Mouse (Mus musculus) ES-E14 (cell line): ENCODE data around the gene Grk5.

Source experiments
- HCFC1 ChIP-seq: IDR thresholded peaks from 2 replicates; pipeline ENCODE4 v1.6.1; 2012; ENCODE audit warnings: low read length, inconsistent platforms, borderline replicate concordance; ENCODE audit not compliant: insufficient read depth
- MAFK ChIP-seq: IDR thresholded peaks from 2 replicates; pipeline ENCODE4 v1.6.1; 2014; ENCODE audit warnings: mild to moderate bottlenecking, low read depth, low read length, inconsistent platforms; ENCODE audit not compliant: insufficient read depth
- ZC3H11A ChIP-seq: IDR thresholded peaks from 2 replicates; pipeline ENCODE4 v1.6.1; 2012; ENCODE audit warnings: low read depth, mild to moderate bottlenecking, inconsistent platforms, low read length, borderline replicate concordance
- ZNF384 ChIP-seq: IDR thresholded peaks from 2 replicates; pipeline ENCODE4 v1.6.1; 2012; ENCODE audit warnings: low read depth, low read length, inconsistent platforms

DNA sequence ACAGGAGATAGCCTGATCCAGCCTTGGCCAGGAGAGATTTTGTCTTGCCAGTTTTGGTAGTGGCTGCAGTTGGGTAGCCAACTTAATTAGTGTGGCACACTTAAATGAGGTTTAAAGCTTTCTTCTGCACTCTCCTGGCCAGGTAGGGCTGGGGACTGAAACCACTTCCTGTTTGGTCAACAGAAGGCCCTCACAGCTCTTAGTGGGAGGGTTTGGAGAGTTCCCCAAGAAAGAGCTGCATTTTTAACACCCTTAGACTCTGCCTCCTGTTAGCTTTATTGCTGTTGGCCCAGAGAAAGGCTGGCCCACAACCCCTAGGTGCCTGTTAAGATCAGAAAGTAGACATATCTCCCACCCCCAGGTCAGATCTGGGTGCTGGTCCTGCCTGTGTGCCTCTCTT is 45.5 kb downstream of the Grk5 start:
- TF ChIP-seq ZNF384 = no peak
- TF ChIP-seq MAFK = no peak
- TF ChIP-seq ZC3H11A = no peak
- TF ChIP-seq HCFC1 = no peak
